Mouse (Mus musculus) erythroblast, embryonic 14.5 days (primary cell): Measurements from ENCODE around the gene Trpt1.

Experiments
- GATA1 ChIP-seq: IDR thresholded peaks from 2 replicates; pipeline ENCODE4 v1.6.1; 2012; ENCODE audit warnings: low read length, inconsistent platforms, mixed read lengths
- TAL1 ChIP-seq: IDR thresholded peaks from 3 replicates; pipeline ENCODE4 v1.6.1; 2012; ENCODE audit warnings: low read length, inconsistent platforms, mixed read lengths

DNA sequence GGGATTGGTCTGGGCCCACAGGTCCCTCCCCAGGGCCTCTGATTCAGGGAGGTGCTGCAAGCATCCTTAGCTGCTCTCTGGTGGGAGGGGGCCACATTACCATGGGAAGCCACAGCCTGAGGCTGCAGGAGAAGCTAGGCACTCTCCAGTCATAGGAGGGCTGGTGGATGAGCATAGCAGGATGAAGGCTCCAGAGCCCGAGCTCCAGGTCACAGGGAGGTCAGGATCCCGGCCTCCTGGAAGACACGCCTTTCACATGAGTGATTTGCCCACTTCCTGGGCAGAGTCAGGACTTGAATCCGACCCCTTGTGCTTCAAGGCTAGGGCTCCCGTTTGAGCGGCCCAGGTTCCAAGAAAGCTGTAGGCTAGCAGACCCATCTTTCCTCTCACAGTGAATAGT lies 24.3 kb upstream of the Trpt1 start:
- no peak for TF ChIP-seq GATA1
- TF ChIP-seq TAL1: no peak
